Mouse (Mus musculus): ENCODE measurements around the gene Aqp6.

- no peak for TF ChIP-seq CTCF (IDR thresholded peaks at IDR 0.05; ENCODE audit: extremely low read depth, insufficient read depth, low read length)
- TF ChIP-seq POLR2A (IDR thresholded peaks at IDR 0.05; ENCODE audit: extremely low read depth, insufficient read depth, low read length), result no peak
These were observed 3.6 kb upstream of the Aqp6 start for GRCm38 (mm10) chr15:99597596-99597995.

Data from cortical plate, adult 2 months (tissue).